Mouse (Mus musculus) spleen, adult 18-20 months (tissue): ENCODE data around the gene Nsun4.

Experiments
- DNase-seq, 2 experiments: peaks; one replicate each; pipeline ENCODE4 v3.0.0; 2022; ENCODE audit warnings: mixed read lengths in 2 of 2

Nsun4 gene

DNA sequence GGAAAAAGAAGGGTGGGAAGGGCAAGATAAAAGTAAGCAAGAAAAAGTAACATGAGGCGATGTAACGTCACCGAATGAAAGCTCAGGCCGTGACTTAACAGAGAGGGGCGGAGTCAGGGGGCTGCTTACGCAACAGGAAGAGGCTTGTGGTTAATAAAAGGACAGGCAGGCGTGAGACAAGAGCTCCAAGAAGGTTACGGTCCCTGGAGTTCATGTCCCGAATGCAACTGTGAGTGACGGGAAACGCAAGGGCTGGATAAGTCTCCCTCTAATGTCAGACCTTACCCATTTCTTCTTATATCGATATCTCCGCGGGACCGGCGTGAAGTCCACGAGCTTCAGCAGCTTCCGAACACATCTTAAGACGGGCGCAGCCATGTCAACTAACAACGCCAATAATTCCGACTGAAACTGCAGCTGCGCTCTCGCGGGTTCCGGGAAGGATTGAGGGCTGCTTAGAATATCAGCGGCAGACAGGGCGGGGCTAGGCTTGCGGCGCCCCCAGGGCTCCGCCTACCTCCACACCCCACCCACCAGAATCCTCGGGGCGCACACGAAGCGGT, at the start of gene Nsun4:
TSS of gene Nsun4 (minus strand) at position 478 of the 563 bp plus-strand sequence.
- DNase-seq: peak; percentile 82 to 88

DNA sequence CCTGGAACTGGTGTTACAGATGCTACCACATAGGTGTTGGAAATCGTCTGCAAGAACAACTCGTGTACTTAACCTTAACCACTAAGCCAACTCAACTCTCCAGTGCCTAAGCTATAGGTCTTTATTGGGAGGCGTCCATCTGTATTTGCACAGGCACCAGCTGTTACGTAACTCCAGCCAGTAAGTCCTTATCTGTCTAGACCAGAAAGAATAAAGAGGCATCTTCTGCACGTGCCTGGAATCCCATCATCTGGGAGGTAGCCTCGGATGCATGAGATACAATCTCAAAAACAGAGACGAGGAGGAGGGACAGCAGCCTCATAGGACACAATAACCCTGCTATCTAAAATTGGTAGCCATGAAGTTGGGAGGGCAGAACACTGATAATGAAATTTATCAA, 47.3 kb upstream of the Nsun4 start:
- DNase-seq: no peak

DNA sequence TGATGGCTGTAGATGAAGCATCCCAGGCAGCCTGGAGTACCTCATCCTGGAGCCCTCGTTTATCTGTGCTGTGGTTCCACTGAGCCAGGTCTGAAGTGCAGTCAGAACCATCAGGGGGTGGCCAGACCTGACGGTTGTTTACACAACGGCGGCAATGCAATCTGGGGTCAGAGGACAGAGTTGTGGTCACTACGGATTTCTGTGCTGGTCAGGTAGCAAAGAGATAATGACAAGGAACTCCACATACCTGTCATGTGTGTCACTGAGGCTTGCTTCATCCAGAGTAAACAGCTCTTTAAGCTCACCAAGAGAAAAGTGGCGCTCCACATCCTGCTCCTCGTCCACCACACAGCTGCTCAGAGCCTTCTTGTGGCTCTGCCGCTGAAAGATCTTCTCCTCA, 43.5 kb upstream of the Nsun4 start:
- no peak for DNase-seq

DNA sequence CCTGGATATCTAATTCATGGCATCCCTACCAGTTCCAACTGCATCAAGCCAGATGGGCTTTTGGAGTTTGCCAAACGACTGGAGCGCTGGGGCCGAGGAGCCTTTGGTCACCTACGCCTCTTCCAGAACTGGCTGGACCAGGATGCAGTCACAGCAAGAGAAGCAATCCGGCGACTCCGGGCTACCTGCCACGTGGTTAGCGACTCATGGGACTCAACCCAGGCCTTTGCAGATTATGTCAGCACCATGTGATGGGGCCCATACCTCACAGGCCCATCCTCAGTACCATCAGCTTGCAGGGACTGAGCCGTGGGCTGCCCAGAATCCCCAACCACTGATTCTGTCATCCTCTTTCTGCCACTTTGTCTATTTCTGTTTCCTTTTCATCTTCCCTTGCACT, 42.6 kb upstream of the Nsun4 start:
- DNase-seq: no peak

DNA sequence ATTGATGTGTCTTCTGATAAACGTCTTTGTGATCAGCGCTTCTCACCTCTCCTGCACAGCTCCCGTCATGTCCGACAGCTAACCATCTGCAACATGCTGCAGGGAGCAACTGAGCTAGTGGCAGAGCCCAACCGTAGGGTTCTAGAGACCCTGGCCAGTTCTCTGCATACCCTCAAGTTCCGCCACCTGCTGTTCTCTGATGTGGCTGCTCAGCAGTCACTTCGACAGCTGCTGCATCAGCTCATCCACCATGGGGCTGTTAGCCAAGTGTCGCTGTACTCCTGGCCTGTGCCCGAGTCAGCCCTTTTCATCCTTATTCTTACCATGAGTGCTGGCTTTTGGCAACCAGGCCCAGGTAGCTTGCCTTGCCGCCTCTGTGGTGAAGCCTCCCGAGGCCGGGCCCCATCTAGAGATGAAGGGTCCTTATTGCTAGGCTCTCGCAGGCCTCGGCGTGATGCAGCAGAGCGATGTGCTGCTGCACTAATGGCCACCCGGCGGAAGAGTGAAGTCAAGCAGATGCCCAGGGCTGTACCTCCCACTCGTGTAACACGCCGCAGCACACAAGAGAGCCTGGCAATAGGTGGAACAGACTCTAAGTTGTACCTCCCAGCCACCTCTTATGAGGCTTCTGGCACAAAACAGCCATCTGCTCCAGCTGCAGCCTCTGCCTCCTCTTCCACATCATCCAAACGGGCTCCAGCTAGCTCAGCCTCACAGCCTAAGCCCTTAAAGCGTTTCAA, 35.0 kb upstream of the Nsun4 start:
- no peak for DNase-seq

DNA sequence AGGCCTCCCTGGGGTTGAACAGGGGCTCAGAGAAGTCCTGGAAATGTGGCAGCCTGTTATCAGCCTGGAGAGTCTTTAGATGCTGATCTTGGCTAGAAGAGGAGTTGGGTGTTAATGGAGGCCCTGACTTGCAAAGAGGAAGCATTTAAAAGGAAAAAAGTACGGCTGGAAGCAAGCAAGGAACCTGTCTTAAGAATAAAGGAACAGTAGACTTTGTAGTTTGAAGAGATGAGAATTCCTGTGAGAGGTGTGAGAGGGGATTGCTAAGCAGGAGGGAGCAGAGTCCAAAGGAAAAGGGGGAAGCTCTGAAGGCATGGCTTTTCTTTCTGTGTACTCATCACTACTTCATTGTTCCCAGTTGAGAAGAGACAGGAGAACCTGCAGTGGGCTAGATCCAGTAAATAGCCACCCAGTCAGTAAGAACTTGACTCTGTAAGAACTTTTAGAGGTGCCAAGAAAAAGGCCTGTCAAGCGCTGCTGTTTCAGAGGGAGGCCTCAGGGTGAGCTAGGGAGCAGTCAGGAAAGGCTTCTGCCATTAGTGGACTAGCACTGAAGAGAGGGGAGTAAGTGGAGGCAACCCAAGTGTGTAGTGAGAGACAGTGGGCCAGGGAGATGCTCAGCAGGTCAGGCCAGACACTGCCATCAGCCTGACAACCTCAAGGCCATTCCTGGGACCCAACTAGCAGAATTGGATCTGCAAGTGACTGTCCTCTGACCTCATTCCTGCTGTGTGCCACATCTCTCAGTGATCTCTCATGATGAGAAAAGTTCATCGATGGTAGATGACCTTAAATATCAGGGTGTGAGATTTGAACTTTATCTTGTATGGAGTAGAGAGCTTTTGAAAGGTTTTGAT, 23.8 kb upstream of the Nsun4 start:
- no peak for DNase-seq

DNA sequence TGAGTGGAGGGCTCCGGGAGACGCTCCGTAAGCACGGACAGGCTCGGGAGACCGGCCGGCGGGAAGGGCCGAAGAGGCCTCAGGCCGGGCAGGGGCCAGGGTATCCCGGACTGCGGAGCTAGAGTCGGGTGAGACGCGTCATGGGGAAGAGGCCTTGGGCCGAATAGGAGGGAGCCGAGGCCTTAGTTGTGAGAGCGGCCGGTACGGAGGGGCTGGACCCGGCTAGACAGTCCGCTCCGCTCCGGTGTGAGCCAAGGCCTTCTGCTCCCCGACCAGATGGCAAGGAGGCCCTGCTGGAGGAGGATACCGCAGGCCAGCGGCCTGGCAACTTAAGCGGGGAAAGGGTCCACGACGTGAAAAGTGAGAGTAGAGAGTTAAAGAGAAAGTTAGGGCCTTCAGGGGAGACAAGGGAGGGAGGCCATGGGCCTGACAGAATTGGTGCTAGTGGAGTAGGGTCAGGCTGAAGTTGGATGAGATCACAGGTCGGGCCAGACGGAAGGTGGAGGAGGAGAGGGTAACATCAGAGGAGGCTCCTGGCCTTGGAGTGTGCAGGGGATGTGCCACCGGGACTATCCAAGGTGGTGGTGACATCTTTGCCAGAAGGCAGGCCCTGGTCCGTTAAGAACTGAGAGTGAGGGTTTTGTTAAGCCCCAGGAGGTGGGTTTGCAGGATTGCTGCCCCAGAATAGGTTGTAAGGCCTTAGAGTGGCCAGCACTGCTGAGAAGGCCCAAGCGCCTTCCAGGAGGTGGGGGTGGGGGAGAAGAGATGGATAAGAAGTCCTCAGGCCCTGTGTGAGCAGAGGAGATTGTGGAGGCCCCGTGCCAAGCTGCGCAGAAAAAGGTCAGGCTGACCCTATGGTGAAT, 22.9 kb upstream of the Nsun4 start:
- DNase-seq: peak in 1 of 2 experiments; percentile 44

DNA sequence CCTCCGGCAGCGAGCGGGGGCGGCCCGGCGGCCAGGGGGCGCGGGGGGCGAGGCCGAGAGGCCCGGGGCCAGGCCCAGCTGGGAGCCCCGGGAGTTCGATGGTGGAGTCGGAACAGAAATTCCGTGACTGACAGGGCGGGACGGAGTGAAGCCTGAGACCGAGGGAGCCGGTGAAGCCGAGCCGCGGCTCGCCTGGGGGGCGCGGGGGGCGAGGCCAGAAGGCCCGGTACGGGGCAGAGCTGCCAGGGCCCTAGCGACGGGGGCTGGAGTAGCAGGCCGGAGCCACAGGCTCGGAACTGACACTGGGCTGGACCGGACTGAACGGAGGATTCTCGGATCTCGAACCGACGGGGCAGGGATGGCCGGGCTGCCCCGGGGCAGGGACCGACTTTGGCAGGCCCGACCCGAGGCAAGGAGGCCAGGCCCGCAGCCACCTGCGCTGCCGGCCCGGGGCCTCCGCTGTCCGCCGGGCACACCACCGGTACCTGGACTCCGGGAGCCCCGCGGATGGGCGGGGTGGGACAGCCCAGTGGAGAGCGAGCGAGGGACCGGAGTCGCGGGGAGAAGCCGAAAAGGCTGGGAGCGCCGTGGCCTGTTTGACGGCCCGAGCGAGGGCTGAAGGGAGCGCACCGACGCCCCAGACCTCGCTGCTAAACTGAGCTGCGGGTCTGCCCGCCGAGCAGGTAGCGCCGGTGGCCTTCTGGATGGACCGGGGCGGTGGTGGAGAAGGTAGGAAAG, 22.1 kb upstream of the Nsun4 start:
- peak; percentile 63 to 74 for DNase-seq

DNA sequence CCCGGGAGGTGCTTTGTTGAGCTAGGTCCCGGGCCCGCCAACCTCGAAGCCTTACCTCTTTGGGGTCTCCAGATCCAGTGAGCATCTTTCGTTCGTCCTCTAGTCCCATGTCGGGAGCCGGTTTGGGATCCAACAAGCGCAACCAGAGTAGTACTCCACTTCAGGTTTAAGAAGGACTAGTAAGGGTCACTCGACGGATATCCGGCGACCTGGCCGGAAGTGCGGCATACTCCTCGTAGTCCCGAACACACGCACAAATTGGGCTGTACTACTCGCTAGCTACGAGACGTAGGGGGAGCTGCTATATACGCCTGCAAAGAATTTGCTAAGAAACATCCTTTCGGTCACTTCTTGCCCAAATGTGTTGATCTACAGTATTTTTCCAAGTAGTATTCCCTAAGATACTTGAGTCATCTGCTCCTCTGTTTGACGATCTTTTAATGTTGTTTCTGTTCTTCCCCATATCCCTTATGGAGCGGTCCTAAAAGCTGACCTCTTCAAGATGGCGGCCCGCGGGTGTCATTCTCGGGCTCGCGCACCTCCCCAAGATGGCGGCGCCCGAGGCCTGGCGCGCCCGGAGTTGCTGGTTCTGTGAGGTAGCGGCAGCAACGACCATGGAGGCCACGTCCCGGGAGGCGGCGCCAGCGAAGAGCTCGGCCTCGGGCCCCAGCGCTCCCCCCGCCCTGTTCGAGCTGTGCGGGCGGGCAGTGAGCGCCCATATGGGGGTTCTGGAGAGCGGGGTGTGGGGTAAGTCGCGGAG, 21.4 kb upstream of the Nsun4 start, which contains the start of the genes Uqcrh and Lrrc41:
TSS of gene Uqcrh (minus strand) at position 211 of the 760 bp plus-strand sequence.
TSS of gene Lrrc41 (plus strand) at position 409 of the 760 bp plus-strand sequence.
- DNase-seq: peak; percentile 87 to 94

DNA sequence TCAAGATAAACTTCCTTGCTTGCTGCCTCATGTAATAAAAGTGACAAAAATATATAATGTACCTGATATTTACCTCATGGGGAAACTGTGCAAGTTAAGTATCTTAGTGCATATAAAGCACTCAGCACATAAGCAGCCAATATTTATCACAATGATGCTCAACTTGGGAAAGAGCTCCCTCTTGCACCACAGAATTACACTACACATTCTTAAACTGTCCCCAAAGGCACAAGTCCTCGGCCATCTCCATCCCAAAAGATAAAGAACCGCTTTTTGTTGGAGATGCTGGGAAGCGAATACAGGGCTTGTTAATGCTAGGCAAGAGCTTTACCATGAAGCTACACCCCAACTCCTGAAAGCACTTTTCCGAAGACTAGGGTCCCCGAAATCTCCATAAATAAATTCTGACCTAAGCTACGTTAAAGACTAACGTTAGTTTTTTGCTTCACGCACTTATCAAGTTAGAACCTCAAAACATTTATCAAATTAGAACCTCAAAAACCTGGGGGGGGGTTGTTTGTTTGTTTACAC, 20.5 kb upstream of the Nsun4 start:
- DNase-seq: no peak

DNA sequence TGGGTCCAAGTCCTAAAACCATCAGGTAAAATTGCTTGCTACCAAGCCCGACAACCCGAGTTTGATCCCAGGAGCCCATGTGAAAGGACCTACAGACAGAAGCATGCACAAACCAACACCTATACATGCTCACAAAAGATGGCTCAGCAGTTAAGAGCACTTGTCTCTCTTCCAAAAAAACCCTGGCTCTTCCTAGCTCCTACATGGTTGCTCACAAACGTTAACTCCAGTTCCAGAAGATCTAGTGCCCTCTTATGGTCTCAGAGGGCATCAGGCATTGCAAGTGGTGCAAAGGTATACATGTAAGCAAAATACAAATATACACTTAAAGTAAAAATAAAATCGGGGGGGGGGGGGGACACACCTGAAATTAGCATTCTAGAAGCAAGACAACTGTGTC, 19.5 kb upstream of the Nsun4 start:
- no peak for DNase-seq

DNA sequence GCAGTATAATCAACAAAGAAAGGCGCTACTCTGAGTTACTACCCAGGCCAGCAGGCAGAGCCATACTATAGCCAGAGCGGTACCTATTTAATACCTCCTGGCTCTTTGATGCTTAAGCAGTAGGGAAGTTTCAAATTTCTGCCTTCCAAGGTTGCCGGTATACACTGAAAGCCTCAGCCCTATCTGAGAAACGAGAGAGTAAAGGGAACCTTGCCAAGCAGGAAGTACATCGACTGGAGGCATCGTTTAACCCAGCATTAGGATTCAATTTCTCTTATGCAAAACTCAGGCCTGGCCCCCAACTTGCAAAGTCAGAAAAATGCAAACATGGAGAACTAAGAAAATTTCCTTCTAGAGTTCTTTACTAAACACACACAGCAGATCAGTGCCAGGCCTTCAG, 16.4 kb upstream of the Nsun4 start:
- no peak for DNase-seq

DNA sequence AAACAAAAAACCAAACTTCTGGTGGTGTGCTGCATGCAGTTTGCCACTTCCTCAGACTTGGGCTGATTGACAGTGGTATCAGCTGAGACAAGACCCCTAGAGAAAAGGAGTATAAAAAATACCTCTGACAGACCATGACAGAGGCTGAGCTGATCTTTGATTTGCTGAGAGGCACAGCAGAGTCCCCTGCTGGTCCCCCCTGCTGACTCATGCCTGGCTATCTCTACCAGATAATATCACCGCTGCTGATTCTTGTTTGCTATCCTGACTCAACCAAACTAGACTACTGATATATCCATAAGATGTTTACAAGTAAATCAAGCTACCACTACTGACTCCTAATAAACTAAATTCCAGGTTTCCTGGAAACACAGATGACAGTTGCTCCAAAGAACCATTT, 10.2 kb upstream of the Nsun4 start:
- DNase-seq: no peak

DNA sequence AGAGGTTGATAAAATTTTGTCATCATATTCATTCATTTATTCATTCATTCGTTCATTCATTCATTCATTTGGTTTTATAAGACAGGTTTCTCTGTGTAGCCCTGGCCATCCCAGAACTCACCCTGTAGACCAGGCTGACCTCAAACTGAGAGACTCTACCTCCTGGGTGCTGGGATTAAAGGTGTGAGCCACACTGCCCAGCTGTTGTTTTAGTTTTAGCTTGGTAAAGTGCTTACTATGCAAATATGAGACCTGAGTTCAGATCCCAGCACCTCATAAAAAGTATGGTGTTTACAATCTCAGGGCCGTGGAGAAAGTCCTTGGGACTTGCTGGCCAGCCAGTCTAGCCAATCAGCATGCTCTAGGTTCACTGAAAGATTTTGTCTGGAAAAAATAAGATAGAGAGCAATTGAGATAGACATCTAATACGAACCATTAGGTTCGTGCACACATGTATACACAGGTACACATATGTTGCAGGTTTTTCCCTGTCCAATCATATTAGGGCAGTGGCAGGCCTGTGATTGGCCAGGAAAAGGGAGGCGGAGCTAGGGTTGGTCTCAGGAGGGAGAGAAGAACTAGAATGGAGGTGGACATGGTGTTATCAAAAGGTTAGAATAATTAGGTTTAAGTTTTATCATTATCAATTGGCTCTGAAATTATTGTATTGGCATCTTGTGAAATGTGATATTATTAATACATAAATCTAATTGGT, 5.5 kb upstream of the Nsun4 start:
- no peak for DNase-seq

DNA sequence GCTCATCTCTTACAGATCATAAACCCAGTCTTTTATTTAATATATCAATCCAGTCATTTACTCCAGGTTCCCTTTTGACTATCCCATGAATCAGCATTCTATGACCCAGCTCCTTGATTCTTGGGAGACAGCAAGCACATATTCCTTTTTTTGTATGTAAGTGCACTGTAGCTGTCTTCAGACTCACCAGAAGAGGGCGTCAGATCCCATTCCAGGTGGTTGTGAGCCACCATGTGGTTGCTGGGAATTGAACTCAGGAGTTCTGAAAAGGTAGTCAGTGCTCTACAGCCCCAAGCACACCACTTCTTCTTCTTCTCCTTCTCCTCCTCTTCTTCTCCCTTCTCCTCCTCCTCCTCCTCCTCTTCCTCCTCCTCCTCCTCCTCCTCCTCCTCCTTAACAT, 3.9 kb upstream of the Nsun4 start:
- DNase-seq: no peak

DNA sequence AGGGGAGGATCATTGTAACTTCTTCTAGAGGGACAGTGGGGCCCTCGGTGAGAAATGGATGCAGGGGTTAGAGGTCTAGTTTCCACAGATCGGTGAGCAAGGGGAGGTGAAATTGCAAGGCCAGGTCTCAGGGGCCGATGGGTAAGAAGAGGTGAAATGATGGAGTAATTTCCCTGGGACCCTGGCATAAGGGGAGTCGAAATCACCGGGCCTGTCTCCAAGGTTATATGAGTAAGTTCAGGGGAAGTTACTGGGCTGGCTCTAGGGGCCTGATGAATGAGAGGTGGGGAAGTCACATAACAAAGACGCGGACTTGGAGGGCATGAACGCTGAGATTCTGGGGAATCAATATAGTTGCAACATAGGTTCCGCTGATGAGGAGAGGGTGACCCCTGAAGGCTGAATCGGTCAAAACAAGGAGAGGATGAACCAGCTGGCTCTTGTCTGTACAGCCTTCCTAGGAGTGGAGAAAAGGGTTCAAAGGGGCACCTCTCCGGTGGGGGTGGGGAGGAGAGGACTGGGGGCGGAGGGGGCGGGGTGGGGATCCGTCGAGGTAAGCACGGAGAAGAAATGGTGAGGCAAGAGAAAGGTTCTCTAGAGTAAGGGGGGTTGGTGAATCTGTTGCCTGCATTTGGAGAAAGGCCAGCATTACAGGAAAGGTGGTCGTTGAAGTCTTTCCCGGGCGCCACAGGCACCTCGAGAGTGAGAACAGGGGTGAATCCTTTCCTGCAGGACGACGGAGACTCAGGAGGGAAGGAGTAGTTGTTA, 966 bp downstream of the Nsun4 start:
- peak; percentile 24 to 59 for DNase-seq

DNA sequence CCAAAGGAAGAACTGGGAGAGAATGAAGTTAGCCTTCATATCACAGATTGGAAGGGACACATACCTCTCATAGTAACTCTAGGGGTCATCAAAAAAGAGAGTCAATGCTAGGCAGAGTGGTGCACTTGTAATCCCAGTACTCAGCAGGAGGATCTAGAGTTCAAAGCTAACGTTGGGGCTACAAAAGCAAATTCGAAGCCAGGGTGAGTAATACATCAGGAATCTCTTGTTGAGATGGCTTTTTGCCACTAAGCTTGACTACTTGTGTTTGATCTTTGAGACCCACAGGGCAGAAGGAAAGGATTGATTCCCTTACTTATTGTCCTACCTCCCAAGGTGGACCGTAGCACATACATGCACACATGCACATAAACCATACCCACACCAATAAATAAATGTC, 4.5 kb downstream of the Nsun4 start:
- DNase-seq: no peak

DNA sequence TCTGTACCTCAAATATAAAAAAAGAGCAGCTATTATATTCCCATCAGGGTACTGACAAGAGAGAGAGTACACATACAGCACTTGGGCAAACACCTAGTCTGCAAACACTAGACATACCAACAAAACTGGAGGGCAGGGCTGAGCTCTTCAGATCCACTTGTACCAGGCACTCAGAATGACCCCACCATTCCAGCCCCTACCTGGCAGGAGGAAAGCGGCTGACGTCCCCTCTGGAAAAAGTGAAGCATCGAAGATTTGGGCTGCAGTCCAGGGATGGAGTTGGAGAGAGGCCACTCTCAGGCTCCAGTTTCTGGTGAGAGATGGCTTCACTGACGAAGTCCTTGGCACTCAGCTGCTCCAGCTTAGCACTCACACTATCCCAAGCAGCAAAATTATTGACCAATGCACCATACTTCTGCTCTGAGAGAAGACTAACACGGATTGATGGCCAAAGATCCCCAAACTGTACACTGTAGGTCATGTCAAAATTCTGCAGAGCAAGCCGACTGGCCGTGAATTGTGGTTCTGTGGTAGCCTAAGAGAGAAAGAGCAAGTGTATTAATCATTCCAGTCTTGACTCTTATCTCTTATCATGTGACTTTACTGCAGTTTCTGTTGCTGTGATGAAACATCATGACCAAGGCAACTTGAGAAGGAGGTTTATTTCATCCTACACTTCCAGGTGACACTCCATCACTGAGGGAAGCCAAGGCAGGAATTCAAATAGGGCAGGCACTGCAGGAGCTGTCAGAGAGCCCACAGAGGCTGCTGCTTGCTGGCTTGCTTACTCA, 5.4 kb downstream of the Nsun4 start:
- no peak for DNase-seq

DNA sequence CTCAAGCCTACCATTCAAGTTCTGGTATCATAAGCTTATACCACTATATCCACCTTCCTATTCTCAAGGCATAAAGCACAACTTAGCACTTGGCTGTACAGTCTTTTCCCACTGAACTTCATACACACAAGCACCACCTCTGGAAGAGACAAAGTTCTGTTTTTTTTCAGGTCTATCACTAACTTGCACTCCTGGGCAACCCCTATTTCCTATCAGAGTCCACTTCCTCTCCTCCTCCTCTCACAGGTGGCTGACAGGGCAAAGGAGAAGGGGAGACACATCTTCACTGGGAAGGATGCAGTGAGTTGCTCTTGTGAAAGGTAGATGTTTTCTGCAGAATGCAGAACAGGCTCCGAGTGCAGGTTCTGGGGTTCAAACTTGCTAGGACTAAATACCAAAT, 6.0 kb downstream of the Nsun4 start:
- DNase-seq: no peak
